Mouse (Mus musculus): ENCODE measurements at regions not wholly inside any gene's neighbourhood (a gene's known extent, or its start where the extent isn't known, plus 50 kb on each side); places are given as distances from the start of the nearest gene placed in this dataset.

DNA sequence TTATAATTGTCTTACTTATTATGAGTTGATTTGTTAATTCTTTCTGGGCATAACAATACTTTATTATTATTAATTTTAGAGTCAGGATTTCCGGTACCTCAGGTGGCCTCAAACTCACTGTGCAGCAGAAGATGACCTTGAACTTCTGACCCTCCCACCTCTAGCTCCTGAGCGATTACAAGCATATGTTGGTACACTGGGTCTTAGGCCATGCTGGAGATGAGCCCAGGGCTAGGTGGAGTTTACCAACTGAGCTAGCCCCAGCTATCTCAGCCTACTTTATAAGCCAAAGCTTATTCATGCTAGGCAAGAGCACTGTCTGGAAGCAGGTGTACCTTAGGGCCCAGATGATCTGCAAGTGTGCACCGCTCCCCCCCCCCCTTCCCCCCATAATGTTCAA, 87.4 kb downstream of the Smim20 start:
- TF ChIP-seq MAFK (IDR thresholded peaks at IDR 0.05; ENCODE audit: borderline replicate concordance, low read depth, low read length), result no peak
- TF ChIP-seq TBP (IDR thresholded peaks at IDR 0.05; ENCODE audit: low read depth, low read length), result no peak
- TF ChIP-seq MAX (IDR thresholded peaks at IDR 0.05; ENCODE audit: low read length), result no peak

Measured in MEL (cell line).